Mouse (Mus musculus) C2C12 (cell line): ENCODE measurements at regions not wholly inside any gene's neighbourhood (a gene's known extent, or its start where the extent isn't known, plus 50 kb on each side); places are given as distances from the start of the nearest gene placed in this dataset.

Experiments
- CTCF ChIP-seq: IDR thresholded peaks from one replicate; pipeline ENCODE4 v1.5.1; 2011; ENCODE audit not compliant: control insufficient read depth, insufficient read depth, insufficient read length
- MAX ChIP-seq: IDR thresholded peaks from one replicate; pipeline ENCODE4 v1.6.1; 2011; ENCODE audit warnings: mild to moderate bottlenecking, control low read depth
- MYOD1 ChIP-seq: IDR thresholded peaks from one replicate; pipeline ENCODE4 v1.6.1; 2011; ENCODE audit warnings: low read depth; ENCODE audit not compliant: control insufficient read depth, insufficient read length

- no peak for TF ChIP-seq CTCF
- no peak for TF ChIP-seq MAX
- no peak for TF ChIP-seq MYOD1
Measured at GRCm38 (mm10) chr17:4532126-4532525, 462.0 kb upstream of the Arid1b start.
